Mouse (Mus musculus) CH12.LX (cell line): ENCODE measurements around the gene Dnah11.

ENCODE experiments used
- CHD1 ChIP-seq: IDR thresholded peaks from 2 replicates; pipeline ENCODE4 v1.6.1; 2012; ENCODE audit warnings: low read depth, low read length, improper control_type of control experiment, inconsistent platforms
- CTCF ChIP-seq, 2 experiments: IDR thresholded peaks in 1 of 2; conservative IDR thresholded peaks in 1 of 2; 2 replicates each; pipeline ENCODE4 v1.5.1; 2011 to 2012; ENCODE audit warnings: low read depth in 2 of 2, low read length in 2 of 2, improper control_type of control experiment in 1 of 2, inconsistent platforms in 1 of 2, mild to moderate bottlenecking in 1 of 2, moderate library complexity in 1 of 2
- ELF1 ChIP-seq: IDR thresholded peaks from 2 replicates; pipeline ENCODE4 v1.6.1; 2014; ENCODE audit warnings: low read depth, mild to moderate bottlenecking, inconsistent platforms, low read length, improper control_type of control experiment
- IRF4 ChIP-seq: IDR thresholded peaks from 2 replicates; pipeline ENCODE4 v1.6.1; 2014; ENCODE audit warnings: low read depth, mild to moderate bottlenecking, inconsistent platforms, low read length, improper control_type of control experiment
- KAT2A ChIP-seq: IDR thresholded peaks from 2 replicates; pipeline ENCODE4 v1.6.1; 2012; ENCODE audit warnings: low read length, improper control_type of control experiment, inconsistent platforms; ENCODE audit not compliant: insufficient replicate concordance
- MEF2A ChIP-seq: IDR thresholded peaks from 2 replicates; pipeline ENCODE4 v1.6.1; 2014; ENCODE audit warnings: low read depth, mild to moderate bottlenecking, inconsistent platforms, low read length, improper control_type of control experiment, borderline replicate concordance
- NRF1 ChIP-seq: IDR thresholded peaks from 2 replicates; pipeline ENCODE4 v1.6.1; 2014; ENCODE audit warnings: low read depth, mild to moderate bottlenecking, inconsistent platforms, low read length, improper control_type of control experiment, moderate library complexity
- POLR2A ChIP-seq: IDR thresholded peaks from 2 replicates; pipeline ENCODE4 v1.6.1; 2011; ENCODE audit warnings: low read depth, mild to moderate bottlenecking, improper control_type of control experiment, low read length
- RAD21 ChIP-seq: IDR thresholded peaks from 2 replicates; pipeline ENCODE4 v1.6.1; 2011; ENCODE audit warnings: low read depth, mild to moderate bottlenecking, low read length, improper control_type of control experiment, moderate library complexity
- SMC3 ChIP-seq: IDR thresholded peaks from 2 replicates; pipeline ENCODE4 v1.6.1; 2011; ENCODE audit warnings: low read depth, low read length, improper control_type of control experiment
- TBP ChIP-seq: conservative IDR thresholded peaks from 2 replicates; pipeline ENCODE4 v1.6.1; 2011; ENCODE audit warnings: low read depth, low read length, improper control_type of control experiment
- TCF12 ChIP-seq: IDR thresholded peaks from 2 replicates; pipeline ENCODE4 v1.6.1; 2014; ENCODE audit warnings: low read depth, mild to moderate bottlenecking, inconsistent platforms, low read length, improper control_type of control experiment
- ZC3H11A ChIP-seq: IDR thresholded peaks from 2 replicates; pipeline ENCODE4 v1.6.1; 2012; ENCODE audit warnings: low read depth, mild to moderate bottlenecking, inconsistent platforms, low read length, improper control_type of control experiment
- ZKSCAN1 ChIP-seq: IDR thresholded peaks from 2 replicates; pipeline ENCODE4 v1.6.1; 2012; ENCODE audit warnings: low read depth, inconsistent platforms, low read length, improper control_type of control experiment, borderline replicate concordance

- TF ChIP-seq POLR2A: no peak
- no peak for TF ChIP-seq CTCF (conservative IDR thresholded peaks at IDR 0.05 in 1 of 2, IDR thresholded peaks at IDR 0.05 in 1 of 2; ENCODE audit: low read depth in 2 of 2, low read length in 2 of 2)
- no peak for TF ChIP-seq ZC3H11A
- no peak for TF ChIP-seq NRF1
- TF ChIP-seq ZKSCAN1: no peak
- TF ChIP-seq RAD21: no peak
- TF ChIP-seq IRF4: no peak
- TF ChIP-seq ELF1: no peak
- TF ChIP-seq TCF12: no peak
- no peak for TF ChIP-seq TBP
- TF ChIP-seq KAT2A: no peak
- TF ChIP-seq MEF2A: no peak
- no peak for TF ChIP-seq SMC3
- no peak for TF ChIP-seq CHD1
These were observed 136.5 kb downstream of the Dnah11 start for GRCm38 (mm10) chr12:118062343-118062742.
